Mouse (Mus musculus) induced T-regulatory cell, adult 2 months (primary cell): ENCODE data around the gene Gm128.

ENCODE experiments used
- DNase-seq: peaks from one replicate; pipeline ENCODE4 v3.0.0-alpha.2; 2012; ENCODE audit warnings: low read depth

Gene Gm128

DNA sequence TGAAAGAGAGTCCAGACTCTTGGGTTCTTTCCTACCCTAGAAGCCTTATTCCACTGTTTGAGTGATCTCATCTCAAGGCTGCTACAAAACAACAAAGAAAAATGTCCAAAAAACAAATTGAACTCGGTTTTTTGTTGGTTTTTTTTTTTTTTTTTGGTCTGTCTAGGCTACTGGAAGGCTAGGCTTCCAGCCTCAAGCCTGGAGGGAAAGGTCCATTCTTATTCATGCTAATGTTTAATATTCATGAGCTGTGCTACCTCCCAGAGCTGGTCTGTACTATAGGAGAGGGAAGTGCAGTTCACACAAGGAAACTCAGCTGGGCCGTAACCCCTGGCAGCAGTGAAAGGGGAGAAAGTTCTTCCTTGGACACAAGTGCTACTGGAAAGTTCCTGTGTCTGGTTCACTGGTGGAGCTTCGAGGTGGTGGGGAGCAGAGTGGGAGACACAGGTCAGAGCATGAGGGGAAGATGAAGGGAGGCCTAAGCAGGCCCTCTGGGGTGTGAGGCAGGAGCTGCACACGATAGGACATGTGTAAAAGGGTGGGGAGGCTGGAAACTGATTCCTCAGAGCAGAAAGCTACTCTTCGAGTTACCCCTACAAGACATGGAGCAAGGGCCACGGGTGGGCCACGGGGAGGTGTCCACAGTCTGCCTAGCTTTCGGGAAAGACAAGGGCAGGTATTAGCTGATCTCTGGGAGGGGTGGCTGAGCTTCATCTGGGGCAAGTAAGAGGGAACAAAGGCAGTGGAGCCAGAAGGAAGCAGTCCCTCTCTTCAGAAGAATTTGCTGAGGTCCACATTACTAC, 10.7 kb downstream of the Gm128 start:
- DNase-seq: peak; percentile 57

DNA sequence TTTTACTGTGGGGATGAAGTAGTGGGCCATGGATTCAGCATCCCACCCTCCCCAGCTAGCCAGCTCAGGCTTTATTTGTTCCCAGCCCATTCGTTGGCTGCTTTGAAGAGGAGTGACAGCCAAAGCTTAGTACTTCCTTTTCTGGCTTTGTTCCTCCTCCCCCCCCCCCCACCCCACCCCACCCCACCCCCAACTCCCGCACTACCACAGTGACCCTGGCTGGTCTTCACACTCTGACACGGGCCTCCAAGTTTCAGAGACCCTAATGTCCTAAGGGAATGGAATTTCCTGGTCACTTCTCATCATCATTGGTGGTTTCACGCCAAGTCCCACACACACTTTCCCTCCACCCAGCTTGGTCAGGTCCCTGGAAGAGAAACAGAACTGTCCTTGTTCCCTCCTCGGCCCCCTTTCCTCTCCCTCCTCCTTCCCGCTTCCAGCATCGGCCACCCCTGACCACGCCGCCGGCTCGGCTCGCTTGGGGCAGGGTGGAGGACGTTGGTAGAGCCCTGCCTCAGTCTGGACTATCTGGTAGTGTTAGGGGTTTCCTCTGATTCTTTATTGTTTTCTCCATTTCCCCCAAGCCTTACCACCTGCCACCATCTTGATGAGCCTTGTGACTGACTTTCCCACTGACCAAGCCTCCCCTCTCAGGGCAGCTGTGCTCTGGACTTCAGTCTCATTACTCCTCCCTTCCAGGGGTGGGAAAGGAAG, 11.5 kb downstream of the Gm128 start:
- peak; percentile 61 for DNase-seq

DNA sequence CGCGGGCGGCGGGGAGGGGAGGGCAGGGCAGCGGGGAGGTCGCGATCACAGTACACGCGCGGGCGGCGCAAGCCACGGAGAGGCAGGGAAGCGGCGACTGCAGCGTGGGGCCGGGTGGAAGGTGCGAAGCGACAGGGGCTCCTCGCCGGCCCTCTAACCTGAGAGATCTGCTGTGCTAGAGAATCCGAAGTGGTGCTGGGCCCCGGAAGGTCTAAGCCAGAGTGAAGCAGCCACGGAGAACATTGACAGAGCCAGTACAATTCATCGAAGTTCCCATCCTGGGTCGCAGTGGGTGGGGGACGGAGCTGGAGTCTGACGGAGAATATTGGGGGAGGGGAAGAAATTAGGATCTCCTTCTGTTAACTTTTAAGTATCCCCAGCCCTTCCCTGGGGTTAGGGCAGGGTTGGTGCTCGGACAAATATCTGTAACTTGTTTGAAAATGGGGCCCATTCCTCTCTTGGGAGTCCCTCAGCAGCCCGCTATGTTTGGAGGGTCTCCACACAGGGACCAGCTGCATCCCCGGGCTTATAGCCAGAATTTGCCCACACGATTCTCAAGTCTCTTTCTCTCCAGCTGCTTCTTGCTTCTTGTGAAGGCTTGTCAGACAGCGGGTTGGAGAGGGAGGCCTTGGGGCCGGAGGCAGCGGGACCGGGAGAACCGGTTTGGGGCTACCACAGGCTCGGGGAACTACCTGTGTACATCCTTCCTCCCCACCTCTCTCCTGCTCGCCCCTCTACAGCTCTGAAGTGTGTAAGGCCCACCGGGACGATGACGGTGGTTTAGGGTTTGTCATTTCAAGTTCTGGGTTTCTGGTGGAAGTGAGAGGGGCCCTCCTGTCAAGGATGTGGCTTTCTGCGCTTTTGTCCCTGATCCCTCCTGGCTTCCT, 12.3 kb downstream of the Gm128 start:
- peak; percentile 75 for DNase-seq

DNA sequence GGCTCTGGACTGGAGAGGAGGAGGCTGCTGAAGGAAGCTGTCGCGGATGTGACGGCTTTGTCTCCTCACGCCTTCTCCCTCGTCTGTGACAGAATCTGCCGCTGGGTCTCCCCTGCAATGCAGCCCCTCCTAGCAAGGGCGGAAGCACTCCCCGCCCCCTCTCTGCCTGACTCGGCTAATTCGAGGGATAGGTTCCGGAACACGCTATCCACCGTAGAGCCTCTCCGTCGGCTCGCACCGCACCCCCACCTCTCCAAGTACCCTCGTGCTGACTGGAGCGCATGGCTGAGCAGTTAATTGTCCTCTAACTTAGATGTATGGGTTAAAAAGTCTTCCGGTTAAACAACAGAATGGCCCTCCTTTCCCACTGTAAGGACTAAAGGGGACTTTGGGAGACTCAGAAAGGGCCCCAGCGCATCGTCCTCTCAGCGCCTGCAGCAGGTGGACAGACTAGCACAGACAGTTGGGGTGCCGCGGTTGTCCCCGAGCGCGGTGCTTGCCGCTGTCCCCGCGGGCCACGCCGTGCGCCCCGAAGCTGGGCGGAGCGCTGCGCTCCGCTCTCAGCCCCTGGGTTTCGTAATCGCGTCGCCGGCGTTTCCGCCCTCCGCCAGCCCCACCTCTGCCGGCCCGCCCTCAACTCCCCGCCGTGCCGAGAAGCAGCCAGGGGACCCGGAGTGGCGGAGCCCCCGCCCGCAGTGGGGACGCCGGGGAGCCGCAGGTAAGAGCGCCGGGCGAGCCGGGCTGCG, 13.1 kb downstream of the Gm128 start, which contains the start of gene Cdc42se1:
TSS of gene Cdc42se1 (plus strand) at position 585 of the 746 bp plus-strand sequence.
- peak; percentile 92 for DNase-seq

DNA sequence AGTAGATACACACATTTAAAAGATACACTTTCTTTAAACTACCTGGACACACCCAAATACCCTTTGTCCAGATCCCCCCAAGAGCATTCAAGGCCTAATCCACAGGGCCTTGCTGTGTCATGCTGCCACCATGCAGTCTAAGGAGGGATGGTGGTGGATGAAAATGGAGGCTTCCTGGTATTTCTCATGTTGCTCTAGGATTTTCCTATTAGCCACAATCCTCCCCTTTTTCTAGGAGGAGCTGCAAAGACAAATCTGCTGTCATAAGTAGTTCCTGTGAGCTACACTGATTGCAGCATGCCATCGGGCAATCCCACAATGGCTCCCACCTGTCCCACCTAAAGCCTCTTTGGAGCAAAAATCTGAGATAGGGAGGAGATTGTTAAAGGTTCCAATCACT, 14.2 kb downstream of the Gm128 start:
- DNase-seq: no peak

DNA sequence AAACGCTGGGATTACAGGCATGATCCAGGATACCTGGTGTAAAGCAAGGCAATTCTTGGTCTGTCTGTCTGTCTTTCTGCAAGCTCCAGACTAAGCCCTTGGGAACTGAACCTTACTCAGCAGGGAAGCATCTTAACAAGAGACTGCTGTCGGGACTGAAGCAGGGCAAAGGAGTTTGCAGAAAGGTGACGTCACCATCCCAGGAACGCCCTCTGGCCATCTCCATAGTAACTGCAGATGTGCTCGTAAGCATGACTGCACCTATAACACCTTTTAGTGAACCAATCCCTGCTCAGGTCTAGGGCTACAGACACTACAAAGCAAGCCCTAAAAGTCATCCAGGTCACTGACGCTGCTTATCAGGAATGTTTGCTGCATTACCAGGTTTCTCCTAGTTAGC, 17.1 kb downstream of the Gm128 start:
- DNase-seq: peak; percentile 49

DNA sequence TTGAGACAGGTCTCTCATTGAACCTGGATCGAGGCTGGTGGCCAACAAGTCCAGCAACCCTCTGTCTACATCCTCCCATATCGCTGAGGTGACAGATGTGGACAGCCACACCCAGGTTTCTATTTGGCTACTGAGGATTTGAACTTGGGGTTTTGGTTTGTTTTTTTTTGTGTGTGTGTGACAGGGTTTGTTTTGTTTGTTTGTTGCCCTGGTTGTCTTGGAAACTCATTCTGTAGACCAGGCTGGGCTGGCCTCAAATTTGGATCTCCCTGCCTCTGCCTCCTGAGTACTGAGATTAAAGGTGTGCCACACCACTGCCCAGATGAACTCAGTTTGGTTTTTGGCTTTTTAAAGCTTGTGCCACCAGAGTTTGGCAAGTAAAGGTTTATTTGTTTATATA, 18.4 kb downstream of the Gm128 start:
- DNase-seq: peak; percentile 85

DNA sequence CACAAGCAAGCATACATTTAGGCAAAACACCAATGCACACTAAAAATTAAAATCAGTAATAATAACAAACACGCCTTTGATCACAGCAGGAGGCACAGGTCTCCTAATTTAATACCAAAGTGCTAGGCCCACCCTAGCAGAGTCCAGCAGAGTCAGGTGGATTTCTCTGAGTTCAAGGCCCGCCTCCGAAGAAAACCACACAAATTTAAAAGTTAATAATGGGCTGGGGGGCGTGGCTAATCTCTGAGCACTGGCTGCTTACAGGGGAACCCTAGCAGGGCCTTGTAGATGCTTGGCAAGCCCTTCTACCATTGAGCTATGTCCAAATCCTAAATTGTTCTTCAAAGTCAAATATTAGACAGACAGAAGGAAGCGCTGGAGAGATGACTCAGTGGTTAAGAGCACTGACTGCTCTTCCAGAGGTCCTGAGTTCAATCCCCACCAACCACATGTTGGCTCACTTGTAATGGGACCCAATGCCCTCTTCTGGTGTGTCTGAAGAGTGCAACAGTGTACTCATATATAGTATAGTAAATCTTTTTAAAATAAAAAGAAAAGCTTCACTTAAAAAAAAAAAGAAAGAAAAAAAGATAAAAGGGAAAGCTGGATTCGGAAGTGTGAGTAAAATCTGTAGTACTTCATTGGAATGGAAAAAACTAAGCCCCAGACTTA, 22.8 kb downstream of the Gm128 start:
- peak; percentile 58 for DNase-seq

DNA sequence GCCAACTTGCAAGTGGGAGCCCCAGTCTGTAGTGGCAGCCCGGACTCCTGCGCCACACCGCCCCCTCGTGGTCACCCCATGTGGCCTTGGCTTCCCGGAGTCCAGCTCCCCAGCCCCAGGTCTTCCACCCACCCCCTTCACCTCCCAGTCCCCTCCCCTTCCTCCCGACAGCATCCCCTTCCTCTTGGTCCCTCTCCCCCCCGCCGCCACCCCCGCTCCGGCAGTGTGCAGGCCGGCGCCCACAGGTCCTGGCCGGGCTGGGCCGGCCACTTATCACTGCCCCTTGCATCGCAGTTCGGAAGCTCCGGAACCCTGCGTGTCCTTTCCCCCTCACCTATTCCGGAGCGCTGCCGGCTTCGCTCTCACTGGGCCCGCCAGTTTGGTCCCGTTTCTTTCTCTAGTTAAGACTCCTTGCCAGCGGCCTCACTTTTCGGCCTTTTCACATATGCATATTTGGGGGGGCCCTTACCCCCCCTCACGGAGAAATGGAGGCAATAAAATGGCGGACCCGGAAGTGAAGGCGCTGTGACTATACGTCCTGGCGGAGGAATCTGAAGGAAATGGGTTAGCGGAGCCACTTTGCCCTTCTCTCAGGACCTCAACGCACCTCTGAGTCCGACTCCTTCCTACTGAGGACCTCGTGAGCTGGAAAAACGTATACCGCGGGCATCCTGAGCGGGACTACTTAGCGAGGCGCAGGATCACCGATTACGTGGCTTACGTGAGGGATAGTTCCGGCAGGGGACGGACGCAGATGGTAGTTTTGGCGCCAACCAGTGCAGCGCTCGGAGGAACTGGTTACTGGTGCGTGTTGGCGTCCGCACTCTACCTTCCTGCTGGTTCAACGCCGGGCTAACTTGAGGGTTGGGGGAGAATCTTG, 23.9 kb downstream of the Gm128 start, which contains the start of gene Gabpb2:
TSS of gene Gabpb2 (minus strand) at position 662 of the 880 bp plus-strand sequence.
- DNase-seq: peak; percentile 96

DNA sequence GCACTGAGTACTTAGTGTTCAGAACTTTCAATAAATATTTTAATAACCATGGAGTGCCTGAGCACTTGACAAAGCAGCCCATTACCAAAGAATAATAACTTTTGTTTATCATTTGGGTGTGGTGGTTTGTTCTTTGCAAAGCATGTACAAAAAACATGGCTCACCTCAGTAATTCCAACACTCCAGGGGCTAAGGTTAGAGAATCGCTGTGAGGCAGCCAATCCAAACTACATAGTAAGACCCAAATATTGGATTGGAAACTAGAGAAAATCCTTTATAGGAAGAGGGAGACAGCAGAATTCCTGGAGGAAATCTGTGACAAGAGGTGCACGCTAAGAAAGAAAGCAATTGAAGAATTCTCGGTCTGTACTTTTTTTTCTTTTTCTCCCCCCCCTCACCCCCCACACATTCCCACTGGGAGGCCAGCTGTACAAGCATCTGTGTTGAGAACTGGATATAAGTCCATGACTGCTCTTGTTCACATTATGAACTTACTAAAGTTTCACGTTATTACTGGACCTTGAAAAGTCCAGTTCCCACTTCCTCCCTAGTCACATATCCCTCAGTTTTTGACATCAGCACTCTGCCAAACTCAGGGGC, 24.6 kb downstream of the Gm128 start:
- DNase-seq: no peak

DNA sequence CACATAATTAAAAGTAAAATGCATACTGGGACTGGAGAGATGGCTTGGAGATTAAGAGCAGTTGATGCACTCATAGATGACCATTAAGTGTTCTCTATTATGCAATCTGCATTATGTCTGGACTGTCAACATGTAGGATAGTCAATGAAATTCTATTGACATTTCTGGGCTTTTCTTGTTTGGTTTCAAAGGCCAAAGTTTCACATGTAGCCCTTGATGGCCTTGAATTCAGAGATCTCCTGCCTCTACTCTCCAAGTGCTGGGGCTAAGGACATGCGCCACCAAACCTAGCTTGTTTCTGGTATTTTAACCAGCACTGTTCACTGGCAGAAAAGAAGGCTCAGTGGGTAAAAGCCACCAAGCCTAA, 27.8 kb downstream of the Gm128 start:
- DNase-seq: peak; percentile 10

DNA sequence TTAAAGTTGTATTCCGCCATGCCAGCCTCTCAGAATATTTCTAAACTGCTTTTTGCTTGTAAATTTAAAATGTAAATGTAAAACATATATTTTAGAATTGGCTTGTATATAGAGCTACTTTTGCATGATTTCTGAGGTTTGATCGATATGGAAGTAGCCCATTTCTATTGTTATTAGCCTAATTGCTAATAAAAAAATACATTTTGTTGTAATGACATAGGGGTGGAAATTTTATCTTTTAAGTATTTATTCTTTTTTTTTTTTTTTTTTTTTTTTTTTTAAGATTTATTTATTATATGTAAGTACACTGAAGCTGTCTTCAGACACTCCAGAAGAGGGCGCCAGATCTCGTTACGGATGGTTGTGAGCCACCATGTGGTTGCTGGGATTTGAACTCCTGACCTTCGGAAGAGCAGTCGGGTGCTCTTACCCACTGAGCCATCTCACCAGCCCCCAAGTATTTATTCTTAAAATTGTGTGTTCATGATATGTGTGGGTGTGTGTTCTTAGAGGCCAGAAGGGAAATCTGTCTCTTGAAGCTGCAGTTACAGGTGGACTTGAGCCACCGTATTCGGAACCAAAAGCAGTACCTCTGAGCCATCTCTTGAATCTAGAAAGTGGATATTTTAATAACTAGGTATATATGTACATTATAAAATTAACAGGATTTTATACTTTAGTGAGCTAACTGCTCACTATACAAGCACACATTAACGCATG, 28.3 kb downstream of the Gm128 start:
- DNase-seq: peak; percentile 46

DNA sequence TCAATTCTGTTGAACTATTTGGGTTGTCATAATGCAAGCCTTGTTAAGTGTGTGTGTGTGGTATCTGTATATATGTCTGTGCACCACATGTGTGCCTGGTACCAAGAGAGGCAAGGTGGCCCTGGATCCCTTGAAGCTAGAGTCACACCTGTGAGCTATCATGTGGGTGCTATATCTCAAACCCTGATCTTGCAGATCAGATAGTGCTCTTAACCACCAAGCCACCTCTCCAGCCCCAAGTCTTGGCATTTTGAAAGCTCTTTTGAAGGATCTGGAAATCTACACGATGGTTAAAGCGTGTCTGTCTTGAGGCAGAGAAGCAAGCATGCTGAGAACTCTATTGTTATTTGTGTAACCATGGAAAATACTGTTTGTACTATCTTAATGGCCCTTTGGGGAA, 30.8 kb downstream of the Gm128 start:
- DNase-seq: peak; percentile 62

DNA sequence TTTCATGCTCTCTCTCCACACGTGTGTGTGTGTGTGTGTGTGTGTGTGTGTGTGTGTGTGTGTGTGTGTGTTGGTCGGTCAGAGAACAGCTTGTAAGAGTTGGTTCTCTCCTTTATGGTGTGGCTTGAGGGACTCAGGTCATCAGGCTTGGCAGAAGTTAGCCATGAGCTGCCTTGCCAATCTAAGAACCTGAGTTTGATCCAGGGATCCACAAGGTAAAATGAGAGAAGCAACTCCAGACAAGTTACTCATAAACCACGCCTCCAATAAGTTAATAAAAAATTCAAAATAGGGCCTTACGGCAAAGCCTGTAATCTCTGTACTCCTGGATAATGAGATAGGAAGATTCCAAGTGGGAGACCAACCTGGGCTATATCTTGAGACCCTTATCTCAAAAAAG, 33.1 kb downstream of the Gm128 start:
- no peak for DNase-seq

DNA sequence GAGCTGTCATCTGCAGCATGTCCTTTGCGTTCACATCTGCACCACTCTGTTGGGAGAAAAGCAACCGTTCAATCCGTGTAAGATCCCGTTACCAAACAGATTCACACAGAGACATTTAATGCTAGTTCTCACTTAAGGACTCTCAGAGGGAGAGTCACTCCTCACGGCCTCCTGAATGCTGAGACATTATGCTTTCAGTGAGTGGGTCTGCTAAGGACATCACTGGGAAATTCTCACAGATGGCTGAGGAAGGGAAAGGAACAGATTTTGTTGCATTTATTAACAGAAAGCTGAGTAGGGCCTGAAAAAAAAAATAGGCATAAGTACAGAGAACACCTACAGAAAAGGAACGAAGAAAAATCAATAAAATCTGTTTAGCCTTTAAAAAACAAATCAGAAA, 37.5 kb downstream of the Gm128 start:
- no peak for DNase-seq

DNA sequence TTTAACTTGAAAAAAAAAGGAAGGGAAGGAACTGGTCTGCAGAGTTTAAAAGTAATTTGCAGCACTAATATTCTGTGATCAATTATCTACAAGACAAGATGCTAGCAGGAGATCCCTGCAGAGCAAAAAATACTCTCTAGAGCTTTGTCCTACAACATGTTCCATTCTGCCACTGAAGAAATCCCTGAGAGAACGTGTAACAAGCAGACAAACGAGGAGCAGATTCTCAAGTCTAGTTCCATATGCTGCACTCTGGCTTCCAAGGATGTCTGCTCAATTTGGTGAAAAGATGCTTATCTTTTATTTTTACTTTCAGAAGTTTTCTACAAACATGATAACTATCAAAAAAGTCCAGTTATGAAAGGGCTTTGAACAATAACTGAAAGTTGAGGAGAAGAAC, 40.8 kb downstream of the Gm128 start:
- no peak for DNase-seq

DNA sequence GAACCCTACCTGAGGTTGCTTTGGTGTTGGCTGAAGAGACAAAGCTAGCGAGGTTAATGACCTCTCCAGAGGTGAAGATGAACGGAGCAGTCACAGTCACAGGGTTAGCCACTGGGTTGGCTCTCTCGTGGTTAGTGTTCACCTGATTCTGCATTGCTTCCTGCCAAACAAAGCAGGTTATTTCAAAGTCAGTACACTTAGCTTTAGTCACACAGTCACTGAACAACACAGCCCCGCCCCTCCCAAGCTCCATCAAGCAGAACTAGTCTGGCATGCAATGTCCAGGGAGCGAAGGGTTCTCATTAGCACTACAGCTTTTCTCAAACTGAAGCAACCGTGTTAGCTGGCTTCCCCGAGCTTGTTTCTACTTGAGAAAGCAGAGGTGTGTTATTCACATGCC, 41.3 kb downstream of the Gm128 start:
- DNase-seq: no peak

DNA sequence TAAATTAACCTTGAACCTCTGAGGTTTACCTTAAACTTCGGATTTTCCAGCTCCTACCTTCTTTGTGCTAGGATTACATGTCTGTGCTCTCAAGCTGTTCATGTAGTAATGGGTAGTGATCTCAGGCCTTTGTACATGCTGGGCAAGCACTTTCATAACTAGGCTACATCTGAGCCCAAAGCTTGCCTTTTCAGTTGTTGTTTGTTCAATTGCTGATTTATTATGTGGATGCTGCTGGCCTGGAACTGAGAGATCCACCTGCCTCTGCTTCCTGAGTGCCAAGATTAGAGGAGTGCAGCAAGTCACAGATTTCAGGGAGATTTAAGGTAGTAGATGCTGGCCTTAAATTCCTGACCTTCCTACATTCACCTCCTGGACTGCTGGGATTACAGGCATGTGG, 42.3 kb downstream of the Gm128 start:
- no peak for DNase-seq

DNA sequence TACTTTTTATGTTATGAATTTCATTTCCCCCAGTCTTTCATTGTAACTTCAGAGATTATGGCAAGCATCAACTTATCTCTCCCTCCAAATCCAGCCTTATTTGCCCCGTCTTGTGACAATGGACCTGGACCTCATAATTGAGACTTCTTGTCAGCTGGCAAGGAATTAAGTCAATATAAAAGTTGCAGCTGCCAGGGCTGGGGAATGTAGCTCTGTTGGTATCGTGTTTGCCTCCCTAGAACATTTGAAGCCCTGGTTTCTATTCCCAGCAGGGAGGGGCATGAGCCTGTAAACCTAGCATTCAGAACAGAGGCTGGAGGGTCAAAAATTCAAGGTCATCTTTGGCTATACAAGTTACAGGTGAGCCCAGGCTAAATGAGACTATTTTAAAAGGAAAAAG, 45.6 kb downstream of the Gm128 start:
- no peak for DNase-seq
